Mouse (Mus musculus): ENCODE measurements around the gene Isx. TPM values are rescaled to one million over a fixed set of nuclear protein-coding genes. Genes with fewer than 3 reads are reported as not detected.

Gene Isx
- total RNA-seq, 2 experiments from 2014 or later = not detected

DNA sequence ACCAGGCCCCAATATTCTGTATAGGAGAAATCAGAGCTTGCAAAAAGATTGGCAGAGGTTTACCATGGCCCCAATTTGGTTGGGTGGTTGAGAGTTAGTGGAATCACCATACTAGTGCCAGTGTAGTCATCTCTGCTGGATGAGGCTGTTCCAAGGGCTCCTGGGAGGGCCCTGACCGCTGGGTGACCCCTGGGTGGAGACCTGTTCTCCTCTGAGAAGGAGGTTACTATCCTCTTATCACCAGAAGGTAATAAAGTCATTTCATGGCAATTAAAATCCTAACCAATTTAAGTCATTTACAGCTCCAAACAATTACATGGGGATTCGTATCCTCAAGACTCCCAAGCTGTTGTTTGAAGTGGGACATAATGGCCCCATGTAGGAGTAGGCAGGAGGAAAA lies 24.3 kb downstream of the Isx start:
- DNase-seq = no peak
- intact Hi-C loops (cut with DNase I) = no loop called here

DNA sequence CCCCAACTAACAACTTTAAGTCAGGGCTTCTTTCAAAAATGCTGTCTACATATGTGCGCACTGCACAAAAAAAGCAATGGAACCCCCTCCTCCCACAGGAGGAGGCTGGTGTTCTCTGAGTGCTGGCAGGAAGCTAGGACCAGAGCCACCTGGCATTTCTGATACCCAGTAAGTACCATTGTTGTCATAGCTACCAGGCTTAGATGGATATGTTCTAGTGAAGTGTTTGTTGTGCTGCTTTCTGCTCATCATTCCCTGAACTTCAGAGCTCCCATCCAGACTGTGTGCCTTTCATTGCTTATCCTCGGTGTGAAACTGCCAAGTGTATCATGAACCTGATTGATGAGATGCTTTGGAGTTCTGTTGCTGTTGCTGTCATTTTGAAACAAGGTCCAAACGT lies 26.8 kb downstream of the Isx start:
- intact Hi-C loops (cut with DNase I) = no loop called here
- no peak for DNase-seq

DNA sequence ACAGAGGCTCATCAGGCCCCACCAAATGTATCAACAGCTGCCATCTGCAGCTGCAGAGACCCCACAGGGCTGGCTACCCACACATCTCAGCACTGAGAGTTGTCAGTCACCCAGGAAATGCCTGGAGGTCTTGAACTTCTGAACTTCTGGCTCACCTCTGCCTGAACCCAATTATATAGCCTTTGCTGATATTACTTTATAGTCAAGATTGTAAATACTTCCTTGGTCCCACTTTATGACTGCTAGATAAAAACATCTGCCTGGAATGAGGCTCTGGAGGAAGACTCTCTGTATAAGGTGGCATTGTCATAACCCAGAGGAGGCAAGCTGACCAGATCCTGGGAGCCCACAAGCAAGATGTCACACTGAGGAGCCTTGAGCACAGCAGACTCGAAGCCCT lies 28.8 kb downstream of the Isx start:
- DNase-seq = no peak
- intact Hi-C loops (cut with DNase I) = no loop called here

DNA sequence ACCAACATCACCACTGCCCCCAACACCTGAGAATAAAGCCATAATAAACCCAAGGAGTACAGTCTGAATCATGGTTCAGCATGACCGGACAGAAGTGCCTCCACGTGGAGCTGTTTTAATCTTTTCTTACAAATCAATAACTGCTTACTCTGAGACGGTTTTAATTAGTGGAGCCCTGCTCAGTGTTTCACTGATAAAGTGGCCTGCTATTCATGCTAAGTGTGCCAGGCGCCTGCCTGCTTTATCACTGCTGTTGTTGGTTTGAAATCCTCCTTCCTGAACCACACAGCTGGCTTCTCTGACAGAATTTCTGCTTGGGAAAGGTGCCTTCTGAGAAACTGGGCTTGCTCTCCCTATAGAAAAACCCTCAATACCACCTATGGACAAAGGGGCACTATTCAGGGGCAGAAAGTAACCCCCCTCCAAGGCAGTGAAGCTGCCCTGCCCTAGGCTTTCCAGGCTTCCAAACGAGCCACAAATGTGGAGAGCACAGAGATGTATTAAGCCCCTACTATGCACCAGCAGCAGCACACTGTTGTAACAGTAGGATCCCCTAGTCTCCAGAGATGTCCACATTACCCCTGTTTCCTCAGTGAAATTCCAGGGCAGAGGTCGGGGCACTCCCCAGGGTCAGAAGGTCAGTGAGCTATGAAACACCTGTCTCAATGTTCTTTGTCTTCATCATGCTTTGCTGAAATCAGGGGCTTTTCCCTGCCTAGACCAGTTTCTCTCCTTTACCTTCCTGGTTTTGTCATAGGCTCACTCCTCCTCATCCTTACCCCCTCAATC lies 30.3 kb downstream of the Isx start:
- intact Hi-C loops (cut with DNase I) = no loop called here
- no peak for DNase-seq

DNA sequence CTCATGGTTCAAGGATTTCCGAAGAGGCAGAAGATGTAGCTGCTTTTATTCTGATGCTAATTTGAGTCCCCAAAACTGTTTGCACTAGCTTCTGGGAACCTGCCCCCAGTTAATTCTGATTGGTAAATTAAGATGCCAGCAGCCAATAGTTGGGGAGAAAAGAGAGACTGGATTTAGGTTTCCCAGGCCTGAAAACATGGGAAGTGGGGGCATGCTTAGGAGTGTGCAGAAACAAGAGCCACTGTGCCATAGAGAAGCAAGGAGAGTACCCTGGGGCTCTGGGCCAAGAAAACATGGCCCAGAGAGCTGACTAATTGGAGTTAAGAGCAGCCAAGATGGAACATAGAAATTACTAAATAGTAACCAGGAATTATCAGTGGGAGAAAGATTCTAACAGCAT lies 33.4 kb downstream of the Isx start:
- DNase-seq = no peak
- intact Hi-C loops (cut with DNase I) = no loop called here

DNA sequence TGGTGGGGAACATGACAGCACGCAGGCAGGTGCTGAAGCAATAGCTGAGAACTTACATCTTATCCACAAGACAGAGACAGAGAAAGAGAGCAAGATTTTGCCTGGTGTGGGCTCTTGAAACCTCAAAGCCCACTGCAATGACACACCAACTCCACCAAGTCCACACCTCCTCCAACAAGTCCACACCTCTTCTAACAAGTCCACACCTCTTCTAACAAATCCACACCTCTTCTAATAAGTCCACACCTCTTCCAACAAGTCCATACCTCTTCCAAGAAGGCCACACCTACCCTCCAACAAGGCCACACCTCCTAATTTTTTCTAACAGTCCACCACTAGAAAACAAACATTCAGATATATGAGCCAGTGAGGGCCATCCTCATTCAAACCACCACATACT lies 37.7 kb downstream of the Isx start:
- intact Hi-C loops (cut with DNase I) = no loop called here
- no peak for DNase-seq

GRCm38 (mm10) chr8:74920691-74921421 lies 47.9 kb downstream of the Isx start:
- intact Hi-C loops (cut with DNase I) = no loop called here
- no peak for DNase-seq

- intact Hi-C loops (cut with DNase I) = no loop called here
- DNase-seq = no peak
These were observed 49.0 kb downstream of the Isx start for GRCm38 (mm10) chr8:74921882-74922518.

DNA sequence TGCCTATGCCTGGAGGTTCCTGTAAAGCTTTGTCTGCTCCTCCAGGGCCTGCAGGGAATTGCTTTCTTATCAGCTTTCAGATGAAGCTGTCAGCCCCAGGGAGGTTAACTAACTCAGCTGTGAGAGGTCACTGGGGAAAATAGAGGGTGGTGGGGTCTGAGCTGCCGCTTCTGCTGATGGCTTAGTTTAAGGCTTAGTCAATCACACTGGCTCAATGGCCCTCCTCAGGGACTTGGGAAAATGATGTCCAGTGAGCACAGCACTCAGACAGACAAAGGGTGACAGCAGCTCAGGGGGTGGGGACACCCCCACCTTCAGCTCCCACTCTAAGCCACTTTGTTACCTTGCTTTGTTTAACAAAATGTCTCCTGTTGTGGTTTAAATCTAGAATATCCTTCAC lies 55.0 kb downstream of the Isx start:
- DNase-seq = no peak
- intact Hi-C loops (cut with DNase I) = no loop called here

DNA sequence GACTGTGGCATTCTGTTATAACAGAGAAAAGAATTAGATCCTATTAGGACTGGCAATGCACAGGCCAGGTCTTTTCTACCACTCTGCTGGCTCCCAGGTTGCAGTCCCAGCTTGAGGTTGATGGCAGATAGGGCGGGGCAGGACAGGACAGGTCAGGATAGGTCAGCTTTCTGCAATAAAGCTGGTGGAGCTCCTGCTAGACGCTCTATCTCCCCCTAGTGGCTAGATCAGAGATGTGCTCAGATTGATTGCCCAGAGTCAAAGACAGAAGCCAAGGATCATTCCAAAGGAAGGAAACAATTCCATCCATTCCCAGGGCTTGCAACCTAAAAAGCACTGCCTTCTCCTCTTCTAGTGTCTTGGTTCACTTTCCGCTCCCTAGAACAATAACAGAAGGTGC lies 57.8 kb downstream of the Isx start:
- peak; percentile 3 to 12 for DNase-seq
- intact Hi-C loops (cut with DNase I) = no loop called here

GRCm38 (mm10) chr8:74935308-74935707 lies 62.3 kb downstream of the Isx start:
- DNase-seq = peak; percentile 18 to 31
- intact Hi-C loops (cut with DNase I) = loop anchor here (5.0 kb wide), 1 partner anchor 1993 kb away; no protein-coding TSS in a partner anchor

- no peak for DNase-seq
These were observed 63.7 kb downstream of the Isx start for GRCm38 (mm10) chr8:74936656-74937055.

GRCm38 (mm10) chr8:74942056-74942455 lies 69.1 kb downstream of the Isx start:
- intact Hi-C loops (cut with DNase I) = no loop called here
- no peak for DNase-seq

More at GRCm38 (mm10) chr8:74936656-74937055, 63.7 kb downstream of the Isx start:
- intact Hi-C loops (cut with DNase I) = loop anchor here (5.0 kb wide), 1 partner anchor 1994 kb away; no protein-coding TSS in a partner anchor

Other genes starting within 250 kb of the Isx start
- 10 to 100 TPM; 12.7 to 16.3 TPM for gene Hmgxb4, start 120.2 kb downstream of the Isx start, total RNA-seq (2021)
- gene Tom1, start 160.5 kb downstream of the Isx start, total RNA-seq (2021) = 10 to 100 TPM; 60.7 to 71.3 TPM
- gene Hmox1, start 220.4 kb downstream of the Isx start, total RNA-seq (2021) = 10 to 100 TPM; 12.1 to 21.6 TPM
- gene Mcm5, start 236.4 kb downstream of the Isx start, total RNA-seq (2021) = 1 to 10 TPM; 3.1 to 4.0 TPM

All from heart, postnatal 36 days (tissue).